Mouse (Mus musculus) cortical plate, adult 2 months (tissue): ENCODE data around the gene Iqsec1. TPM values are rescaled to one million over a fixed set of nuclear protein-coding genes. Genes with fewer than 3 reads are reported as not detected.

Experiments used
- H3K27ac ChIP-seq: fragments of 200-500 bp; 2 replicates; pipeline ENCODE4 v1.5.1; 2012; ENCODE audit warnings: low read length, control low read depth, inconsistent platforms; ENCODE audit not compliant: insufficient read depth
- H3K4me1 ChIP-seq: fragments of 200-500 bp; 2 replicates; pipeline ENCODE4 v1.6.1; 2011; ENCODE audit warnings: low read length; ENCODE audit not compliant: control insufficient read depth, insufficient read depth
- H3K4me3 ChIP-seq: fragments of 200-500 bp; 2 replicates; pipeline ENCODE4 v1.5.1; 2011; ENCODE audit warnings: mild to moderate bottlenecking, low read length, control low read depth; ENCODE audit not compliant: insufficient read depth
- CTCF ChIP-seq: fragments of 200-500 bp; IDR thresholded peaks from 2 replicates; pipeline ENCODE4 v1.5.1; 2011; ENCODE audit warnings: mild to moderate bottlenecking, control low read depth, low read length; ENCODE audit not compliant: insufficient read depth; ENCODE audit errors: extremely low read depth
- POLR2A ChIP-seq: fragments of 200-500 bp; IDR thresholded peaks from 2 replicates; pipeline ENCODE4 v1.6.1; 2011; ENCODE audit warnings: mild to moderate bottlenecking, low read length, control low read depth; ENCODE audit not compliant: insufficient read depth; ENCODE audit errors: extremely low read depth
- polyA plus RNA-seq: library from polyadenylated mRNA; depleted of rRNA; stranded (reverse); fragments of >200 nt; gene quantifications from 2 replicates; pipeline ENCODE4 v1.2.3, GENCODE M21; 2012; rRNA removed

Iqsec1 gene
- 186 and 194 TPM in 2 replicates for polyA plus RNA-seq

- peak; percentile 19; the same call in 1 of the 2 replicates for TF ChIP-seq CTCF
- 0 out of 2 replicates have a peak, but pooled peaks have one; percentile 32 for TF ChIP-seq POLR2A
- H3K4me3 ChIP-seq = peak within 1 kb of the TSS; percentile 52
- H3K27ac ChIP-seq = peak within 1 kb of the TSS; percentile 4
- H3K4me1 ChIP-seq = peaks cover 3% of the 10 kb centered on the region
These were observed at the start of gene Iqsec1 for GRCm38 (mm10) chr6:90988648-90989317. Iqsec1 (minus strand) TSS chr6:90988685.

DNA sequence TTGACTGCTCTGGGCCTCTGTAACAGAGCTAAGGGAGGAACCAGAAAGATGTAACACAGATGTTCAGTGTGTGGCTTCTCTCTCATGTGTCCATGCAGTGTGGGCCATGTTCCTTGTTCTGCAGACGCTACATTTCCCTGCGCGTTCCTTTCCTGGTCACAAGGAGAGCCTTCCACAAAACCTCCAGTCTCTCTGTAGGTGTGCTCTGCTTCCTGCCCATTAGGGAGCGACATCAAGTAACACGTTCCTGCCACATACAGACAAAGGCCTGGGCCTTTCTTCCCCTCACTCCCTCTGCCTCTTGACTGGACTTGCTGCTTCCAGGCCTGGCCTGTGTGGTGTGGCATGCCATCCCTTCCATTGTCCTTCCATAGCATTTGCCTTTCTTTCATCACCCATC, 39.8 kb upstream of the Iqsec1 start:
- no peaks in the 10 kb centered on the region for H3K4me1 ChIP-seq
- H3K27ac ChIP-seq = no peak overlapping the region
- TF ChIP-seq POLR2A = no peak
- TF ChIP-seq CTCF = no peak
- H3K4me3 ChIP-seq = no peak overlapping the region

- H3K4me1 ChIP-seq = no peaks in the 10 kb centered on the region
- no peak overlapping the region for H3K27ac ChIP-seq
- H3K4me3 ChIP-seq = no peak overlapping the region
- TF ChIP-seq CTCF (no peak), POLR2A (no peak)
These were observed 32.3 kb upstream of the Iqsec1 start for GRCm38 (mm10) chr6:91020810-91021209.

DNA sequence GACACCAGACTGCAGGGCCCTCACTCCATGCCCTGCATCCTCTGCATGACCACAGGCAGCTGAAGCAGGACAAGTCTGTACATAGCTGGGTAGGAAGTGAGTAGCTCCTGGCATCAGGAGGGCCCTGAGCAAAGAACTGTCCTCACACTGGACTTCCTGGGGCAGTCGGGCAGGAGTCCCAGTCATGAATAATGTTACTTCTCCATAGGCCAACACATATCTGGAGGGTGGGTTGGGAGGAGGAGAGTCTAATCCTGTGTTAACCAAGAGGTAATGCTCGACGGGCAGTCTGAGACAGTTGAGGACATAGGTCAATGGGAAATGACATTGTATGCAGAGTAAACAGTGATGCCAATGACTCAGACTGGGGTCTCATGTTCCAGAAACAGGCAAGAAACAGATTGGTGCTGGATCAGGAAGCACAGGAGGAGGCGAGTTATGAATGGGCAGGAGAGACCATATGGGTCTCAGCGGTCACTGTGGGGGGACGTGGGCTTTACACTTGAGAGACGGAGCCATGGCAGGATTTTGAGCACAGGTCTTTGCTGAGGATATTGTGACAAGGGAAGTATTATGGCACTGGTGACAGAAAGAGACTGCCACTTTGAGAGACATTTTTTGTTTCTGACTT, 28.2 kb upstream of the Iqsec1 start:
- H3K27ac ChIP-seq = no peak overlapping the region
- H3K4me1 ChIP-seq = no peaks in the 10 kb centered on the region
- TF ChIP-seq POLR2A (no peak), CTCF (no peak)
- H3K4me3 ChIP-seq = no peak overlapping the region

GRCm38 (mm10) chr6:91014198-91014958, 25.9 kb upstream of the Iqsec1 start:
- Histone ChIP-seq H3K4me1 (no peaks in the 10 kb centered on the region), H3K4me3 (no peak overlapping the region), H3K27ac (no peak overlapping the region)
- TF ChIP-seq CTCF (no peak), POLR2A (no peak)

GRCm38 (mm10) chr6:91012458-91012857, 24.0 kb upstream of the Iqsec1 start:
- TF ChIP-seq POLR2A = no peak
- no peak for TF ChIP-seq CTCF
- Histone ChIP-seq H3K27ac (no peak overlapping the region), H3K4me1 (no peaks in the 10 kb centered on the region), H3K4me3 (no peak overlapping the region)

GRCm38 (mm10) chr6:91011568-91011967, 23.1 kb upstream of the Iqsec1 start:
- TF ChIP-seq CTCF (no peak), POLR2A (no peak)
- Histone ChIP-seq H3K27ac (no peak overlapping the region), H3K4me3 (no peak overlapping the region), H3K4me1 (no peaks in the 10 kb centered on the region)

GRCm38 (mm10) chr6:91008284-91008830, 19.9 kb upstream of the Iqsec1 start:
- no peak overlapping the region for H3K27ac ChIP-seq
- no peak for TF ChIP-seq POLR2A
- no peak for TF ChIP-seq CTCF
- H3K4me1 ChIP-seq = peaks cover 1% of the 10 kb centered on the region; the same call in 1 of the 2 replicates
- no peak overlapping the region for H3K4me3 ChIP-seq

- Histone ChIP-seq H3K4me3 (no peak overlapping the region), H3K4me1 (peaks cover 1% of the 10 kb centered on the region; the same call in 1 of the 2 replicates), H3K27ac (no peak overlapping the region)
- no peak for TF ChIP-seq POLR2A
- no peak for TF ChIP-seq CTCF
These were observed 18.7 kb upstream of the Iqsec1 start for GRCm38 (mm10) chr6:91007207-91007606.
